Mouse (Mus musculus) T-helper 17 cell (primary cell): ENCODE measurements around the gene Prss35.

ENCODE experiments used
- in situ Hi-C, 2 experiments: fragments of 300-600 bp; cut with MboI, MseI; formaldehyde crosslinking; loops; 1 replicate in 1 of 2; 2 replicates in 1 of 2; pipeline ENCODE4 v1.15.1; 2025; ENCODE audit warnings: high pct_unique_total_duplicates in 2 of 2

Gene Prss35

GRCm38 (mm10) chr9:86797553-86797952, 54.1 kb downstream of the Prss35 start:
- in situ Hi-C loops, result no loop called here

- in situ Hi-C loops, result no loop called here
These were observed 54.7 kb downstream of the Prss35 start for GRCm38 (mm10) chr9:86798129-86798528.

DNA sequence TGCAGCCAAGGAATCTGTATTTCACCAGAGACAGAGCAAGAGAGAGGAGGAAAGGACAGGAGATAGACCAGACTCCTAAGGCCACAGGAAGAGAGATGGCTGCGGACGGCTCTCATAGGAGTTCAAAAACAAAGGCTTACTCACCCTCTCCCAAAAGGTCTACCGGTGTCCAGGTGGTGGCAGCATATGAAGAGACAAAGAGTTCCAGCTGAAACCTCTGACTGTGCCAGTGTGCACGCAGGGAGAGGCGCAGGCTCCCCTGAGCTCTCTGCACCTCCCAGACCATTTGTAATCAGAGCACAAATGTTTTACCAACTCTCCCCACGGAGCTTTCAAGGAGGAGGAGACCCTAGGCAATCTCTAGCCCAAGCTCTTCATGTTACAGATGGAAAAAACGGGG, 55.2 kb downstream of the Prss35 start:
- in situ Hi-C loops, result no loop called here

DNA sequence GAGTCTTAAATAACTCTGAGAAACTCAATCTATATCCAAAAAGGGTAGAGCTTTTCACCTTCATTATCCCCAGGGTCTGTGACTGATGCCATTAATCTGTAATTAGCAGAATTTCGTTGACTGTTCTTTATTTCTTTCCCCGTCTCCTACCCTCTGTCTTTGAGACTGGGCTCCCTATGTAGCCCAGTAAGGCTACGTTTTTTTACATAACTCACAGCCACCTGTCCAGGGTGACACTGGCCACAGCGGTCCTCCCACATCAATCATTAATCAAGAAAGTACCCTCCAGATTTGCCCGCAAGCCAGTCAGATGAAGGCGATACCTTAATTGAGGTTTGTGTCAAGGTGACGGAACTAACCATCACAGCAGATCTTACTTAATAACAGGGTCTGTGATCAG, 55.6 kb downstream of the Prss35 start:
- in situ Hi-C loops, result no loop called here

DNA sequence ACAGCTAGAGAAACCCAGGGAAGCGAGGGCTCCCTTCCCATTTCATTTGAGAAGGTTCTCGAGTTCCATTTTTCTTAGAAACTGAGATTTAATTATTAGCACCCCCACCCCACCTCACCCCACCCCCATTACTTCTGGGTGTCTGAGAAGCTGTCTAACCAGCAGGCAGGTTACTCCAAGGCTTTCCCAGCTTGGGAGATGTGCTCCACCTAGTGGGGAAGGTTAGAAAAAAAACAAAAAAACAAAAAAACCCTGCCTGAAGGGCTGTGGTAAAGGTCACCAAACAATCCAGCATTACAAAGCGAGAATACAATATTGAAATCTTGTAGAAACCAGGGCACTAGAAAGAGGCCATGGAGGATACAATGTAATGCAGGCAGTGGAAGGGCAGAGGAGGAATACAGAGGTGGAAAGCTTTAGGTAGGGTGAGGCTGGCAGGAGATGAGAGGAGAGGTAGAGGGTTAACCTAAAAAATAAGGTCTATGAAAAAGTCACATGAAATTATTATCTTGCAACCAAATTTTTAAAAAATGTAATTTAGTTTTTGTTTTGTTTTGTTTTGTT, 57.2 kb downstream of the Prss35 start:
- in situ Hi-C loops, result loop anchor here in 1 of 2 experiments (5.0 kb wide), 1 partner anchor 203 kb away; no protein-coding TSS in a partner anchor
